Mouse (Mus musculus): Measurements from ENCODE around the gene Tex10.
A peak's percentile ranks its signal among the peaks of the same experiment; 100 is the strongest.

Gene Tex10

GRCm38 (mm10) chr4:48403066-48403640, 70.1 kb downstream of the Tex10 start:
- no peak for DNase-seq (ENCODE audit: low read depth)

GRCm38 (mm10) chr4:48396949-48397348, 76.3 kb downstream of the Tex10 start:
- DNase-seq (ENCODE audit: low read depth), result no peak

- DNase-seq (ENCODE audit: low read depth), result no peak
Observed at GRCm38 (mm10) chr4:48382506-48382905, 90.8 kb downstream of the Tex10 start.

GRCm38 (mm10) chr4:48380940-48381339, 92.3 kb downstream of the Tex10 start:
- peak; percentile 53 for DNase-seq (ENCODE audit: low read depth)
